Mouse (Mus musculus): Measurements from ENCODE around the gene Slc22a22.

DNA sequence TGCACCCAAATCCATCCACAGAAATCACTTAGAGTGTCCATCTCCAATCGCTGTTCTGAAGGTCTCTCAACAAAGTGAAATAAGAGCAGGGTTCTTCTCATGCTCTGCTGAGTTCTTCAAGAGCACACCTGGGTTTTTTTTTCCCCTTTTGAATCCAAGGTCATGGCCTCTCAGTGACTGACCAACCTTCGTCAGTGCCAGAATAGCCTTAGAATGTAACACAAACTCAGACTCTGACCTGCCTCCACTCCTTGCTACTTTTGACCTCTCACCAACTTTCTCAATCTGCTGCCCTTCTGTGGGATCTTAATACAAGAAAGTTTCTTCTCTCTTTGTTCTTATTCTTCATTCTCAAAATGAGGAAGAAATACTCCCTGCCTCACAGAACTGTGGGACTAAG, 18.7 kb upstream of the Slc22a22 start:
- TF ChIP-seq CTCF (IDR thresholded peaks at IDR 0.05; ENCODE audit: low read depth, low read length) (no peak), POLR2A (IDR thresholded peaks at IDR 0.05; ENCODE audit: insufficient read depth, low read length) (no peak)

Measured in ES-Bruce4 (cell line).